Mouse (Mus musculus) cerebellum, adult 8-10 months (tissue): Measurements from ENCODE around the gene Jmjd8.
A peak's percentile ranks its signal among the peaks of the same experiment; 100 is the strongest.

ENCODE experiments used
- DNase-seq: peaks from one replicate; pipeline ENCODE4 v3.0.0; 2022

The Jmjd8 gene

DNA sequence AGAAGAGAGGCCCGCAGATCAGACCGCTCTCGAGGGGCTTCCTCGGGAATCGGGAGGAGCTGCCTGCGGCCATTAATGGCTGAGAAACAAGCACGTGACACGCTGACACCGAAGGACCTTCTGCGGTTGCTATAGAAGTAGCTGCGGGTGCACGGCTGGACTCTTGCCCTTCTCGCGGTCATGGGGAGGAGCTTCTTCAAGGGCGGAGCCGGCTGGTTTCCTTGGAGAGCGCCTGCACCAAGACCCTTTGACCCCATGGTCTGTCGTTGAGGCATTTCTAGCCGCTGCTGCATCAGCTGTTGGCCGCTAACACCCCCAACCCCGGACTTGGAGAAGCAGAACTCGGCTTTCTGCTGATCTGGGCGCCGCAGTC is 4.6 kb downstream of the Jmjd8 start, which contains the start of gene Stub1:
TSS of gene Stub1 (minus strand) at position 114 of the 373 bp plus-strand sequence.
- DNase-seq, result no peak

DNA sequence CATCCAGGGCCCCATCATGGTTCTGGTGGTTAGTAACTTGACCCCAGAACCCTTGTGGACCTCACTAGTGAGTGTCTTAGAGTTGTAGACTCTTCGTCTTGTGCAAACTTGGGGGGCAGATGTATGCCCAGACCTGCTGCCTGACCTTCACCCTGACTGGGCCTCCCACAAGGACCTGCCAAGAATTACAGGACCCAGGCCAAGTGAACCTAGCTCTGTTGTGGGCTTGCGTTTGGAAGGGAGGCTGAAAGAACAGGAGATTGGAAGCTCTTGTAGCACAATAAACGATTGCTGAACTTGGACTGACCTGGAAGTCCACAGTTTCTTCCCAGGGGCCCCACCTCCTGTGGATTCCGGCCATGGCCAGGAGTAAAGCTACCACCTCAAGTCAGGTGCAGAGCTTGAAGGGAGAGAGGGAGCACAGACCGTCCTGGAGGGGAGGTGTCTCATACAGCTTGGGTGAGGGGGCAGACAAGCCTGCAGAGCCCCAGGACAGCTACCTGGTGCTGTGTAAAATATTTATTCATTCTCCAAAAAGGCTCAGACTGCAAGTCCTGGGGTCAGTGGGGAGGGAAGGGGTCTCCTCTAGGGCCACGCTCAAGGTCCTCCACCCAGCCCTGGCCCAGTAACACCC is 5.4 kb downstream of the Jmjd8 start:
- peak; percentile 52 for DNase-seq

DNA sequence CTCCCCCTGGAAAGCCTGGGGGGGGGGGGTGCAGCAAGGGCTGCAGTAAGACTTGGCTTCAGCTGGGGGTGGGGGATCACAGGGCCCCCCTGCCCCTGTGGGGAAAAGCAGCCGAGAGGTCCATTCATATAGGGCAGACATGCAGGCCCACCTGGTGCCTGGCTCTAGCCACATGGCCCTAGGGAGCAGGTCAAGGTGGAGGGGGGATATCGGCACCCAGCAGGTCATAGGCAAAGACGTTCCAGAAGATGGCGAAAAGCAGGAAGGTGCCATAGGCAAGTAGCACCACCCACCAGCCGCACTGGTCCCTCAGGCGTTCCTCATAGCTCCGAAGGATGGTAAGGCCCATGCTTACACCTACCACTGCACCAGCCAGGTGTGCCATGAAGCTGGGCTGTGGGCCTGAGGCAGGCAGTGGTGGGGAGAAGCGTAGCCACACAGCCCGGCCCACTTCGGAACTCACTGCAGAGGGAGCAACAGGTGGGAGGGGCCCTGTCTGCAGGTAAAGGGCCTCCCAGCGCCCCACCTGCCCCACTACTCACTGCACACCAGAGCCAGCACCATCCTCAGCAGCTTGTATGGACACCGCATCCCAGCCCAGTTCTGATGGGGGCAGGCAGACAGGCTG is 6.0 kb downstream of the Jmjd8 start:
- DNase-seq, result peak; percentile 59

DNA sequence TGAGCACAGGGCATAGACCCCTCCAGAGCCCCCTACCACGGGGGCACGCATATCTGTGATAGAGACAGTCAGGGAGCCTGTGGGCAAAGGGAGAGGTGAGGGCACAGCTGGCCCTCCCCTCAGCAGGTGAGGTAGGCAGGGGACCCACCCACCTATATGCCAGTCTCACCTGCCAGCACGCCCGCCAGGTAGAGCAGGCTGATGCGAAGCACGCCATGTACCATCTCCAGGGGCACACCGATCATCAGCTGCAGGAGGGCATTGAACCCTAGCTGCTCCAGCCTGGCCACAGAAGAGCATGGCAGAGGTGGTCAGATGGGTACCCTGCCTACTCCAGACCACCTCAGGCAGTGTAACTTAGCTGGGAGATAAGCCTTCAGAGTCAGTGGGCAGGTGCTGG is 6.6 kb downstream of the Jmjd8 start:
- DNase-seq, result no peak

DNA sequence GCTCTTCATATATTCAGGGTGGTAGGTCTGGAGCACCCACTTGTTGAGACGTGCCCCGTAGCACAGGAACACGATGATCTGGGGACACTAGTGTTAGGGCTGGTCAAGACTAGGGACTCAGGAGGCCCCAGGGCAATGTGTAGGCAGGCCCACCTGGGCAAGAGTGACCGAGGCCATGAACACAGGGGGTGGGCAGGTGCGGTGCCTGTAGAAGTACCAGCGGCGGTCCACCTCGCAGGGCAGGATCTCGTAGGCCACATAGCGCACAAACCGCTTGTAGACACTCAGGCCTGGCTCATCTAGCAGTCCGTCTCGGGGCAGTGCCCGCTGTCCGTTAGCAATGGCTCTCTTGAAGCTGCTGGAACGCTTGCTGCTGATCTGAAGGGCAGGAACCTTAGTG is 7.1 kb downstream of the Jmjd8 start:
- no peak for DNase-seq

DNA sequence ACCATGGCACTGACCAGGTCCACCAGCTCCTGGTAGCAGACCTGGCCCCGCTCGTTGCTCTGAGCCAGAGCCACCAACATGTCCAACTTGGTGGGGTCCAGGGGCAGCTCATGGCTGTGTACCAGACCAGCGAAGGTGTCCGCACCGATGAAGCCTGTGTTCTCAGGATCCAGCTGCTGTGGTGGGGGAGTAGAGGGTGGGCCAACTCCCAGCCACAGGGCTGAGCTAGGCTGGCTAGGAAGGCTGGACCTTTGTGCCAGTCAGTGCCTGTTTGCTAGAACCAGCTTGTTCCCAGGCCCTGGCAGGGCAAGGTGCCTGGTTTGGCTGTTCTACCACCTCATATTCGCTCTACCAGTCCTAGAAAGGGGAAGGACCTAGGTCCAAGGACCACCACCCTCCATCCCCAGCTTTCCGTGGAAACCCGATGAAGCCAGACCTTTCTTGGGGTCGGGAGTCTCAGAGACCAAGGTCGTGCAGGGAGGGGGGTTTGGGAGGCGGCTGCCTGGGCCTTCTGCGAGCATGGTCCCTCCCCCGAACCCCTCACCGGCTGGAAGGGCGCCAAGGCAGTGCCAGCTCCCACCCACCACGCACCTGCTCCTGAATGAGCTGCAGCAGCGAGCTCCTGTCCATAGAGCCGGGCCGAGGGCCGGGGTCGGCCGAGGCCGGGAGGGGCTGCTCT is 7.9 kb downstream of the Jmjd8 start:
- DNase-seq, result no peak

DNA sequence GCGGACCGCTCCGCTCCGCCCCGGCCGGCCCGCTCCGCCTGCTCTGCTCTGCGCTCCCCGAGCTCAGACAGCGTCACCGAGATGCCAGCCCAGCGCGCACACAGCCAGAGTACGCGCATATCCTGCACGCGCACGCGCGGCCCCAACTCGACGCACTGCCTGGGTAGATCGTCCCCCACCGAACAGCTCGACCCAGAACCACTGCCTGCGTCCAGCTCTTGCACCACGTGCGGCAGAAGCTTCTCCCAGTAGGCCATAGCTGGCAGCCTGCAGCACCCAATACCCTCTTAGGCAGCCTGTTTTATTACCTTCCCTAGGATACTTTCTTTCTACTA is 8.4 kb downstream of the Jmjd8 start, which contains the start of gene Rhbdl1:
TSS of gene Rhbdl1 (minus strand) at position 220 of the 335 bp plus-strand sequence.
- DNase-seq, result peak; percentile 84

DNA sequence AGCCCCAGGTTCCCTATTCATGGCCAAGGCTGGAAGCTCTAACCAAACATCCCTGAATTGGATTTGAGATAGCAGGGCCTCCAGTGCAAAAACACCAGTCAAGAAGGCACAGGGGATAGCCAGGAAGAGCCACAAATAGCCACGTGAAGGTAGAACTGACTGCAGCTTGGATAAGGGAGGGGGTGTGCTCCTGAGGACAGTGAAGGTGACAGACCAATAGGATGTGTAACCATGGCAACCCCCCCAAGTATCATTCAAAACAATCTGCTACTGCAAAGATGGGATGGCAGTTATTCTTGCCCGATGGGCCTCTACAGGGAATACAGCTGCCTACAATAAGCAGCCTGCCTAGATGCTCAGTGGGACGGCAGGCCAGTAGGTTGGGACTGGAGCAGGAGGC is 8.9 kb downstream of the Jmjd8 start:
- no peak for DNase-seq

DNA sequence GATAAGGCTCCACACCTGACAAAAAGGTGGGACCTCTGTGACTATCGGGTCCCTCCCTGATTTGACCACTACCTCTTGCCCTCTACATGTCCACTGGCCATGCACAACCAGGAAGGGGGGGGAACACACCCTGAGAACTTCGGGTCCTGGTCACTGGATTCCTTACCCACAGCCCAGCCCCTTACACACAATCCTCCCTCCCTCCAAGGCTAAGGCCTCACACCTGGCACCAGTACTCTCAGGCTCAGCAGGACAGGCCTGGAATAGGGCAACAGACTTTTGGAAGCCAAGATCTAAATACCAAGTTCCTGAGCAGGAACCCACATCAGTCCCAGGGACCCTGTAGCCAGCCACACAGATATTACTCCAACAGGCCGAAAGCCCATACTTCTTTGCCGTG is 10.2 kb downstream of the Jmjd8 start:
- no peak for DNase-seq

DNA sequence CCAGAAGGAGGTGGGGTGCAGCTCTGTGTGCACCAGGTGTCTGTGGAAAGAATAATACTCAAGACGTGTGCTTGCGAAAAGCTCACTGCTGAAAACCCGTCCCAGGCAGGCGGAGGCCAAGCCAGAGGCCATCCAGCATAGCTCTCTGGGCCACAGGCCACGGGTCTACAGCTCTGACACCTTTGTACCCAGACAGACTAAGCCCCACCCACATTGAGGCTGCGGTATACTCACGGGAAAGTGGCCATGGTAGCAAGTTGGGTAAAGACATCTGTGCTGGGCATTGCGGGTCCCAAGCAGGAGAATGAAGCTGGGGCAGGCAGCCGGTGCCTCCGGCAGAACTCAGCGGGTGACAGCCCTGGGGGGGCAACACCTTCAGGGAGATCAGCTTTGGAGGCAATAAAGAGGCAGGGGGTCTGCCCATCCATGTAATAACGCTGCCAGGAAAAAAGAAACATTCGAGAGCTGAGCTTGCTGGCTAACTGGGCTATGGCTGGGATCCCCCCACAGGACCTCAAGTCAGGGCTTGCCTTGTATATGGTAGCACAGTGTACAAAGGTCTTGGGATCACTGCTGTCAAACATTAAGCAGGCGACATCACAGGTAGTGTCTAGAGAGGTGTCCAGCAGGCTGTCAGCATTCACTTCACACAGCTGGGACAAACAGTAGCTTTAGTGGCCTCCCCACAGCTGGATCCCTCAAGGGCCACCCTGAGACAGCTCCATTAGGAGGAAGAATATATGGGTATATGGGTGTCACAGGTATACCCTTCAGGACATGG is 11.0 kb downstream of the Jmjd8 start:
- no peak for DNase-seq

DNA sequence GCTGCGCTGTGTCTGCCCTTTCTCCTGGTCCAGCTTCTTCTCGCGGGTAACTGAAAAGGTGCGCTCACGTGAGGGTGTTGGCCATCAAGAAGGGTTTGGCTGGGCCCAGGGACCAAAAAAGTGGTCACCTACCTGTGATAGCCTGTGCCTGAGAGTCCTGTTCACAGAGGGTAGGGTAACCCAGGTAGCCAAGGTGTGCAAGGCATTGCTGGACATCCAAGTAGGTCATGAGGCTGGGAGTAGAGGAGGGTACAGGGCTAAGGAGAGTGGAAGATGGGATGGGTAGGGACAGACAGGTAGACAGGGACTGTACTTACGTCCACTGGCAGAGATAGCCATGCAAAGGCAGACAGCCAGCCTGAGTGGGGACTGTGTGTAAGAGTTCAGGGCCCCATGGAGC is 11.9 kb downstream of the Jmjd8 start:
- no peak for DNase-seq

DNA sequence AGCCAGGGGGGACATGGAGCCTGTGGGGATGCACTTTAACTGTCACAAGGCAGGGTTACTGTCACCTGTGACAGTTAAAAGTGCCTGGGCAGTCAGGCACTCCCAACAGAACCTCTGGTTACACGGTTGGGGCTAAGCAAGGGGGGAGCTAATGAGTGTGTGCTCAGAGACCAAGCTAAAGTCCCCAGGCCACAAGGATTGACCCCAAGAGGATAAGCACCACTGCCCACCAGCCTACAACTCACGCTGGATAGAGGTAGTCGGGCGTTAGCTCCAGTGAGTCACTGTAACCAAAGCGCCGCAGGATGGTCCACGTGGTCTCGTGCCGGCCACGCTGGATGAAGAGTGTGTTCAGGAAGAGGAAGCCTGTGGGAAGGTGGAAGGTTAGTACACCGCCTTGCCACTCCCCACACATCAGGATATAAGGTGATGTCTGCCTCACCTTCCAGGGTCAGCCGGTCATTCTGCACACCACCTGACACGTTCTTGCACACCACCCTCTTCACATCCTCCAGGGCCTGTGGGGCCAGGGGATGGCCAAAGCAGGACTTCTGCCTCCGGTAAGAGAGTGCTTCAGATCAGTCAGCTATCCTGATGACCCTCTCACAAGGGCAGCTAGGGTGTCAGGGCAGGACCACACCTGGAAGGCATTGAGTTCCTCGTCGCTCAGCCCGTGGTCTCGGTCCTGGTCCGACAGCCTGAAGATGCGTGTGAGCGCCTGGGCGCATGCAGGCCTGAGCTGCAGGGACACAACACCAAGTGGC is 12.6 kb downstream of the Jmjd8 start, which contains the start of gene Gm20683:
TSS of gene Gm20683 (minus strand) at position 647 of the 764 bp plus-strand sequence.
- no peak for DNase-seq

DNA sequence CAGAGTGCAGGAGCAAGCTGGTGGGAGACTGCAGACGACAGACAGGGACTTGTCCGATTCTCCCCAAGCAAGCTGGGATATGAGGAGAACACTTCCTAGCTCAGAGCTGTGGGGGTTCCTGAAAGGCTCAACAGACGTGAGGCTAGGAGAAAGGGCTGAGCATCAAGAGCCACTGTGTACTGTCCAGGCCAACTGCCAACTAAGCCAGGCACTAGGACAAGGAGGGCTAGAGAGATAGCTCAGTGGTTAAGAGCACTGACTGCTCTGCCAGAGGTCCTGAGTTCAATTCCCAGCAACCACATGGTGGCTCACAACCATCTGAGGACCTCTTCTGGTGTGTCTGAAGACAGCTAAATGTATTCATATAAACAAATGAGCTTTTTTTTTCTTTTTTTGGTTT is 13.8 kb downstream of the Jmjd8 start:
- no peak for DNase-seq

DNA sequence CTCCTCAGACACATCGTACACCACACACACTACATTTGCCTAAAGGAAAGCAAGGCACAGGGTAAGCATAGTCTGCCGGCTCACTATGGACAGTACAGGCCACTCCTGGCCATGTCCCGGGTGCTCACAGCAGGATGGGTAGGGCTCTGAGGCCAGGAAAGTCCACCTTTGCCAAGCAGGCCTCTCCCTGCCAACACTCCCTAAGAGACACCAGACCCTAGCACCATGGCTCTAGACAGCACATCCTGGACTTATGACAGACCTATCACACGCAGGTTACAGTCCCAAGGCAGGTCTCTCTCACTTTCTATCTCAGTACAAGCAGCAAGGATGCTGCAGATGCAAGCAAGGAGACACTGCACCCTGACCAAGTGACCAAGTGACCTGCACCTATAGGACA is 14.5 kb downstream of the Jmjd8 start:
- no peak for DNase-seq

DNA sequence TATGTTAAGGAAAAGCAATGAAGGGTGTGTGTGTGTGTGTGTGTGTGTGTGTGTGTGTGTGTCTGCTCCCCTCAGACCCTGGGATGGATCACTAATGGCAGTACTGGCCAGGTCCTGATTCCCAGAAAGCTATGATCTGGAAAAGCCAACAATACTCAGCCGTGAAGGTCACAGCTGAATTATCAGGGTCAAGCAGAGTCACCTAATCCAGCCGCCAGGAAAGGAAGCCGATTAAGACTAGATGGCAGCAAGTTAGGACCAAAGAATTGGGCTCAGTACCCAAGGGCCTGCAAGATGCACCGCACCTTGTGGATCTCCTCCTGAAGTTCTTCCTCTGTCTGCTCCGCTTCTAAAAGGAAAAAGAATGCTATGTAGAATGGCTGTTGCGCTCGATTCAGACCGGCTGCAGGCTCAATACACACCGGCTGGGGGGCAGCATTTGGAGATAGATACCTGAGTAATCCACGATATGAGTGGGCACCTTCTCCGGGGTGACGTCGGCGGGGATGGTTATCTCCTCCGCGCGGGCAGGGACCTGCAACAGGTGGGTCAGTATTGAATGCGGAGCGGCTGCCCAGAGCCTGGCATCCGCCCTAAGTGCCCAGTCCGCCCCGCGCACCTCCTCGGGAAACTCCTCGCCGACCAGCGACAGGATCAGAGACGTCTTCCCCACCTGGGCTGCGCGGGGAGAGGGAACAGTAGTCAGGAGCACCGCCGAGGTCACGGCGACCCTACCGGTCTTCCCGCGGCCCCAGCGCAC is 15.1 kb downstream of the Jmjd8 start:
- peak; percentile 61 for DNase-seq

DNA sequence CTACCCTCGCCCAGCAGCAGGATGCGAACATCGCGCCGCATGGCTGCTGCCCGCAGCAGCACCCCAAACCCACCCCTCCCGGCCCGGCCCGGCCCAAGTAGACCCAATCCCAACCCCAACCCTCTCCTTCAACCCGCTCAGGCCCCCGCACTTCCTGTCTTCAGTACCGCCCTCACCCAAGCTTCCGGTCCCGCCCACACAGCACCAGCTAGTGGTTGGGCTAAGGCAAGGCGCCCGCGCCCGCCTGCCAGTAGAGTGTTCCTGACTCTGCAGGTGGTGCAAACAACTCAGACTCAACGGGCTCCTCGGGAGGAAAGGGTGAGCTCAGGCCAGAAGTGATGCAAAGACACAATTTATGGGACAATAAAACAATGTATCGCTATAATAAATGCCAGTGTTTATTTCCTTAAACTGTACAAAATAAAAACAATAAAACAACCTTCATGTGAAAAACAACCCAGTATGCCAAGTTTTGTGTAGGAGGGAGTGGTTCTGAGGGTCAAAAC is 15.8 kb downstream of the Jmjd8 start, which contains the start of gene Rhot2:
TSS of gene Rhot2 (minus strand) at position 456 of the 506 bp plus-strand sequence.
- DNase-seq, result peak; percentile 90

DNA sequence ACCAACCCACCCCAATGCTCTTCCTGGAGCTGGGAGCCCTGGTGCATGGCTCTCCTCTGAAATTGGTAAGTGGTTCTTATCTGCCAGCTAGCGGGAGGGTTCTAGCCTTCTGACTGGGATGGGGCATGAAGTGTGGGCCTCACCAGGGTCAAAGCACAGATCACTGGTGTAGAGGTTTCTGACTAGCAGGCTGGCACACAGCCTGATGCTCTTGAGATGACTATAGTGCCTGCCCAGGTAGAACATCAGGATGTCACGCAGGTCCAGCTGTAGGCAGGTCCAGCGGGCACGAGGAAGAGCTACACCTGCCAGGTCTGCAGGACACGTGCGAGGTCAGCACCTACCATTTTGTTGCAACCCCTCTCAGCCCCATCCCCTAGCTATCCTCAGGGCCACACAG is 31.6 kb downstream of the Jmjd8 start:
- no peak for DNase-seq

DNA sequence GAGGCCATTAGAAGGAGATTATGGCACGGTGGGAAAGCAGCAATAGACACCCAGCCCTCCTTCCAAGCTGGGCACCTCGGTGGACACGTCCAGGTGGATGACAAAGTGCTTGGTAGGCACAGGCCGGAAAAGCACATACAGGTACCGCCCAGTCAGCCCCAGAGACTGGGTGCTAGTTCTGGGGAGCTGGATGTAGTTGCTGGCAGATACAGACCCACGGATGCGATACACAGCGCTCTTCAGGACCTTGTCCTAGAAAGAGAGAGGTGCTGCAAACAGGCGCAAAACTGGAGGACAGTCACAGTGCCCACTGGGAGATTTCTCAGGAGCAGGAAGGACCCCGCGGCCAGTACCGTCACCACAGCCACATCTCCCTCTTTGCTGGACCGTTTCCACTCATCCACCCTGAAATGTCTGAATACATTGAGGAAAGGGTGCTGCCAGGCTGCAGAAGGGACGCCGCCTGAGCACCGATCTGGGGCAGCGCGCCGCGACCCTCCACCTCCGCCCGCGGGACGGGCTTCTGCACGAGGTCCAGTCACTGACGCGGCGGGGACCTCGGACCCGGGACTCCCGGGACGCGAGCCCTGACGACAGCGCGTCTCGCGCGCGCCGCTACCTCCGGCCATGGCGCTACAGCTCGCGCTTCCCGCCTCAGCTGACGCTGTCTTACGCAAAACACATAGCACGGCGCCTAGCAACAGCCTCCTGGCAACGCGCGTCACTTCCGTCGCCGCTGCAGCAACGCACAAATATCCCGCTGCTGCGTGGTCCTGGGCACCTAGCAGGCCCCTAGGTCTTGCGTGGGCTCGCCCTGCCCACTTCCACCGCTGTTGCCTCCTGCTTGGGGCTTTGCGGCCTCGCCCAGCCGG is 32.4 kb downstream of the Jmjd8 start, which contains the start of gene Wdr90:
TSS of gene Wdr90 (minus strand) at position 670 of the 872 bp plus-strand sequence.
- DNase-seq, result peak; percentile 86

DNA sequence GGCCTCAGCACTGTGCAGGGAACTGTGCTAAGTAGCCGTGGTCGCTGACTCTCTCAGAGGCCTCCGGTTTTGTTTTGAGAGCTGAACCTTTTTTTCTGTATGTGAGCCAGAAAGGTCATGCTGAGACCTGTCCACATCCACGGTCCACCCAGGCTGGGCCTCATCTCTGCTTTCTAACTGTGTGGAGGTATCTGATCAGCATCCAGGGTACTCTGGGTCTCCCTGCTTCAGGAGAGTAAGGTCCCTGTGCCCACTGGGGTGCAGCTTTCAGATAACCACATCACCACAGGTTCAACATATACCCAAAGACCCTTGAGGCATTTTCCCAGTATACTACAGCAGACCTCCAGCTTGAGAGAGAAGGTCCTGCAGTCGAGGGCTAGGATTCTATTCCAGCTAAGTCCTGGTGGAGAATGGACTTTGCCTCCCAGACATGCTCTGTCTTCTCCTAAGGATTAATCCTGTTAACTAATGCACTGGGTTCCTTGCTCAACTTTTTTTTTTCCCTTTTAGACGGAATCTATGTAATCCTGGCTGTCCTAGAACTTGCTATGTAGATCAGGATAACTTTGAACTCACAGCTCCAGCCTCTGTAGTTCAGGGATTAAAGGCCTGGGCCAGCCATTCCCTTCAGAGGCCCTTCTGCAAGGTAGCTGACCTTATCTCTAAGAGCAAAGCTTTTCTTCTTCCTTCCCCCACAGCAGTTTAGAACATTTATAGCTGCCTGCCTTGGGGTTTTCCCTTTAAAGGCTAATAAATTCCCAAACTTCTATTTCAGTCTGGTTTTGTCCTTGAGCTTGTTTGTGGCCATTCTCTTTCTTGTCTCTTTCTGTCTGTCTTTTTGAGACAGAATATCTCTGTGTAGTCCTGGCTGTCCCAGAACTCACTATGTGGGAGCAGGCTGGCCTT is 33.3 kb downstream of the Jmjd8 start:
- DNase-seq, result no peak
